Mouse (Mus musculus) cortical plate, adult 2 months (tissue): ENCODE measurements at regions not wholly inside any gene's neighbourhood (a gene's known extent, or its start where the extent isn't known, plus 50 kb on each side); places are given as distances from the start of the nearest gene placed in this dataset.

ENCODE experiments used
- H3K27ac ChIP-seq: fragments of 200-500 bp; 2 replicates; pipeline ENCODE4 v1.5.1; 2012; ENCODE audit warnings: low read length, control low read depth, inconsistent platforms; ENCODE audit not compliant: insufficient read depth
- H3K4me1 ChIP-seq: fragments of 200-500 bp; 2 replicates; pipeline ENCODE4 v1.6.1; 2011; ENCODE audit warnings: low read length; ENCODE audit not compliant: control insufficient read depth, insufficient read depth
- H3K4me3 ChIP-seq: fragments of 200-500 bp; 2 replicates; pipeline ENCODE4 v1.5.1; 2011; ENCODE audit warnings: mild to moderate bottlenecking, low read length, control low read depth; ENCODE audit not compliant: insufficient read depth
- CTCF ChIP-seq: fragments of 200-500 bp; IDR thresholded peaks from 2 replicates; pipeline ENCODE4 v1.5.1; 2011; ENCODE audit warnings: mild to moderate bottlenecking, control low read depth, low read length; ENCODE audit not compliant: insufficient read depth; ENCODE audit errors: extremely low read depth
- POLR2A ChIP-seq: fragments of 200-500 bp; IDR thresholded peaks from 2 replicates; pipeline ENCODE4 v1.6.1; 2011; ENCODE audit warnings: mild to moderate bottlenecking, low read length, control low read depth; ENCODE audit not compliant: insufficient read depth; ENCODE audit errors: extremely low read depth

- Histone ChIP-seq H3K4me3 (no peak overlapping the region), H3K27ac (no peak overlapping the region)
- TF ChIP-seq POLR2A (no peak), CTCF (no peak)
These were observed 178.5 kb upstream of the N4bp1 start for GRCm38 (mm10) chr8:87063588-87063987.

DNA sequence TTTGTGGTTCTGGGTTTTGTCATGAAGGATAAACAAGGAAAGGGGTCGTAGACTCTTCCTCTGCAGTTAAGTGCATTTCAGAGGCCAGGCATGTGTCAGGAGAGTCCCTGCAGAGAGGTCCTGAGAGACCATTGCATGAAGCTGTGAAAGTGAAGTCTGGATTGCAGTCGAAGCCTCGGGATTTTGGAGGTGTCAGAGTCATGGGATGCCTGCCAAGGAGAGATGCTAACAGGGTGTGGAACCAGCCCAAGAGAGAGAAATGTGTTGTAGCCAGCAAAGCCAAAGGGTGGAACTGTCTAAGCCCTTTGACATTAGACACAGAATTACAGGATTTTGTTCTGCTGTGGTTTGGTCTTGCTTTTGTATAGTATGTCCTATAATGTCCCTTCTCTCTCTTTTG lies 164.7 kb upstream of the N4bp1 start:
- TF ChIP-seq POLR2A (no peak), CTCF (no peak)
- Histone ChIP-seq H3K27ac (no peak overlapping the region), H3K4me3 (no peak overlapping the region), H3K4me1 (no peaks in the 10 kb centered on the region)

More at GRCm38 (mm10) chr8:87063588-87063987, 178.5 kb upstream of the N4bp1 start:
- no peaks in the 10 kb centered on the region for H3K4me1 ChIP-seq

GRCm38 (mm10) chr8:87049196-87049595 lies 164.1 kb upstream of the N4bp1 start:
- no peak for TF ChIP-seq CTCF
- no peak for TF ChIP-seq POLR2A

GRCm38 (mm10) chr8:87046590-87046989 lies 161.5 kb upstream of the N4bp1 start:
- Histone ChIP-seq H3K27ac (no peak overlapping the region), H3K4me1 (no peaks in the 10 kb centered on the region), H3K4me3 (no peak overlapping the region)
- TF ChIP-seq CTCF (no peak), POLR2A (no peak)

More at GRCm38 (mm10) chr8:87049196-87049595, 164.1 kb upstream of the N4bp1 start:
- H3K27ac ChIP-seq, result no peak overlapping the region
- H3K4me3 ChIP-seq, result no peak overlapping the region
- no peaks in the 10 kb centered on the region for H3K4me1 ChIP-seq

GRCm38 (mm10) chr8:87043016-87043415 lies 158.0 kb upstream of the N4bp1 start:
- TF ChIP-seq CTCF (no peak), POLR2A (no peak)
- no peak overlapping the region for H3K4me3 ChIP-seq
- no peaks in the 10 kb centered on the region for H3K4me1 ChIP-seq
- no peak overlapping the region for H3K27ac ChIP-seq

- no peak for TF ChIP-seq POLR2A
- TF ChIP-seq CTCF, result no peak
These were observed 152.7 kb upstream of the N4bp1 start for GRCm38 (mm10) chr8:87037620-87038380.

GRCm38 (mm10) chr8:87035996-87036395 lies 150.9 kb upstream of the N4bp1 start:
- no peak overlapping the region for H3K4me3 ChIP-seq
- no peak overlapping the region for H3K27ac ChIP-seq
- no peaks in the 10 kb centered on the region for H3K4me1 ChIP-seq
- TF ChIP-seq POLR2A (no peak), CTCF (no peak)

More at GRCm38 (mm10) chr8:87037620-87038380, 152.7 kb upstream of the N4bp1 start:
- no peaks in the 10 kb centered on the region for H3K4me1 ChIP-seq
- H3K27ac ChIP-seq, result no peak overlapping the region
- H3K4me3 ChIP-seq, result no peak overlapping the region; the same call in 1 of the 2 replicates

- Histone ChIP-seq H3K4me1 (no peaks in the 10 kb centered on the region), H3K27ac (no peak overlapping the region), H3K4me3 (no peak overlapping the region)
- TF ChIP-seq CTCF (no peak), POLR2A (no peak)
These were observed 143.1 kb upstream of the N4bp1 start for GRCm38 (mm10) chr8:87028171-87028570.

DNA sequence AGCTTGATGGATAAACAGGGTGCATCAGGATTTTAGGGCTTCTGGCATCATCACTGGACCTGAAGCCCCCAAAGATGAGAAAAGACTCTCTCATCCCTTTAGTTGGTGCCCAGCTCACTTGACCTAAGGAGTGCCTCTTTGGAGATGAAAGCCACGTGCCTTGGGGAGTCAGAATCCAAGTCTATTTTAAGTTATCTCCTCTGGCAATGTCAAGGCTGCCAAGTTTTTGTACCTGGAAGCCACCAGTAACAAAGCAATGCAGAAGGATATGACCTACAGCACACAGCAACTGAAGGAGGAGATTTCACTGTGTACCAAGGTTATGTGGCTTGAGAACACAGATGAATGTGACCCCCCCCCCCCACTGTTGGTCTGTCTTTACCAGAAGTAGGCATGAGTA lies 140.9 kb upstream of the N4bp1 start:
- no peak for TF ChIP-seq POLR2A
- TF ChIP-seq CTCF, result no peak

GRCm38 (mm10) chr8:87019795-87020194 lies 134.7 kb upstream of the N4bp1 start:
- H3K4me1 ChIP-seq, result peaks cover 2% of the 10 kb centered on the region
- TF ChIP-seq POLR2A, result no peak
- TF ChIP-seq CTCF, result no peak
- H3K27ac ChIP-seq, result no peak overlapping the region
- H3K4me3 ChIP-seq, result no peak overlapping the region

More for the DNA sequence above, 140.9 kb upstream of the N4bp1 start:
- no peak overlapping the region for H3K27ac ChIP-seq
- no peak overlapping the region for H3K4me3 ChIP-seq
- H3K4me1 ChIP-seq, result no peaks in the 10 kb centered on the region
